In genomic region chr7:143437894-143438581, GRCm38 (mm10) we compare ENCODE assay signal across 8 mouse cellular contexts. TPM values are rescaled to one million over a fixed set of nuclear protein-coding genes. Genes with fewer than 3 reads are reported as not detected.
A peak's percentile ranks its signal among the peaks of the same experiment; 100 is the strongest.
DNase-seq lines count a peak whose midpoint lies in the region; ATAC-seq lines count a peak whose summit lies in the region.

No protein-coding gene starts in this region.

- H3K27me3 ChIP-seq in heart, embryonic 12.5 days (replicated peaks), result peaks cover 18% of the 10 kb centered on the region; the same call in 1 of the 2 replicates
- peaks cover 43% of the 10 kb centered on the region for H3K27me3 ChIP-seq in hindbrain, embryonic 13.5 days
- peaks cover 31% of the 10 kb centered on the region for H3K27me3 ChIP-seq in liver, embryonic 16.5 days (ENCODE audit: control insufficient read depth, insufficient read depth, low read depth, low read length)

- peak overlapping the region; percentile 92 for H3K4me2 ChIP-seq in heart, embryonic 12.5 days
- H3K4me2 ChIP-seq in hindbrain, embryonic 13.5 days, result peak overlapping the region; percentile 80
- peak overlapping the region; percentile 58 for H3K4me2 ChIP-seq in liver, embryonic 16.5 days (ENCODE audit: low read depth, low read length)

- peak; percentile 56 for ATAC-seq in heart, embryonic 12.5 days (ENCODE audit: insufficient number of reproducible peaks, low FRiP score)
- ATAC-seq in hindbrain, embryonic 13.5 days (ENCODE audit: low FRiP score), result peak; percentile 68
- ATAC-seq in liver, embryonic 16.5 days (ENCODE audit: low read depth), result no peak
- no peak for ATAC-seq in inflammation-experienced regulatory T-cells, adult 6 months

- H3K36me3 ChIP-seq in heart, embryonic 12.5 days, result no peaks in the 10 kb centered on the region
- H3K36me3 ChIP-seq in hindbrain, embryonic 13.5 days, result no peaks in the 10 kb centered on the region
- H3K36me3 ChIP-seq in liver, embryonic 16.5 days (ENCODE audit: control insufficient read depth, insufficient read depth), result no peaks in the 10 kb centered on the region

- 3% methylated on average over 60 of the region's 63 CpGs for WGBS in heart, embryonic 12.5 days
- under 1% methylated on average over 47 of the region's 63 CpGs for WGBS in hindbrain, embryonic 13.5 days
- 9% methylated on average over 61 of the region's 63 CpGs for WGBS in liver, embryonic 16.5 days (ENCODE audit: insufficient replicate concordance)

- peaks cover 14% of the 10 kb centered on the region for H3K4me1 ChIP-seq in heart, embryonic 12.5 days (replicated peaks)
- H3K4me1 ChIP-seq in hindbrain, embryonic 13.5 days (replicated peaks), result peaks cover 36% of the 10 kb centered on the region
- H3K4me1 ChIP-seq in liver, embryonic 16.5 days (ENCODE audit: control insufficient read depth, low read depth, low read length), result no peaks in the 10 kb centered on the region

- H3K9ac ChIP-seq in heart, embryonic 12.5 days, result peak overlapping the region; percentile 84
- H3K9ac ChIP-seq in hindbrain, embryonic 13.5 days, result peak overlapping the region; percentile 80
- peak overlapping the region; percentile 10; the same call in 1 of the 2 replicates for H3K9ac ChIP-seq in liver, embryonic 16.5 days (ENCODE audit: low read depth, low read length)

- peak overlapping the region; percentile 63 for H3K4me3 ChIP-seq in heart, embryonic 12.5 days
- H3K4me3 ChIP-seq in hindbrain, embryonic 13.5 days, result peak overlapping the region; percentile 44
- H3K4me3 ChIP-seq in liver, embryonic 16.5 days (ENCODE audit: low read depth, low read length), result peak overlapping the region; percentile 37

- DNase-seq in heart, adult 9 months (ENCODE audit: low spot score in 2 of 2), result no peak
- peak; percentile 82 for DNase-seq in embryo, embryonic 10.5 days (ENCODE audit: low spot score)
- DNase-seq in cerebellum, adult 9-11 months, result no peak
- DNase-seq in urinary bladder, postnatal 14 days (ENCODE audit: low spot score), result no peak

- H3K9me3 ChIP-seq in heart, embryonic 12.5 days (replicated peaks), result no peaks in the 10 kb centered on the region
- H3K9me3 ChIP-seq in hindbrain, embryonic 13.5 days, result no peaks in the 10 kb centered on the region
- H3K9me3 ChIP-seq in liver, embryonic 16.5 days (replicated peaks; ENCODE audit: control insufficient read depth, low read length), result no peaks in the 10 kb centered on the region

- H3K27ac ChIP-seq in heart, embryonic 12.5 days (ENCODE audit: poor library complexity, severe bottlenecking), result no peak overlapping the region
- peak overlapping the region; percentile 67 for H3K27ac ChIP-seq in hindbrain, embryonic 13.5 days
- no peak overlapping the region for H3K27ac ChIP-seq in liver, embryonic 16.5 days (ENCODE audit: low read length)

RNA-seq across cellular contexts. Expression of gene Cdkn1c, which starts 22.8 kb away (rescaled TPM):
- polyA plus RNA-seq in heart, embryonic 12.5 days (2016; fragmentation: Nextera tagmentation; extraction: Ambion mirVana), result 1,218 and 1,354 TPM in 2 replicates
- 359 and 375 TPM in 2 replicates for polyA plus RNA-seq in hindbrain, embryonic 13.5 days (2015; fragmentation: Nextera tagmentation; extraction: Ambion mirVana)
- polyA plus RNA-seq in liver, embryonic 16.5 days (2015; fragmentation: Nextera tagmentation; extraction: Ambion mirVana), result 143 and 173 TPM in 2 replicates
- polyA plus RNA-seq in inflammation-experienced regulatory T-cells, adult 6 months (2017; shearing (Covaris generic)), result under 1 TPM in 2 of 3 experiments, not detected in 1; 0.25 to 0.64 TPM

RNA-seq across cellular contexts. Expression of gene Slc22a18, which starts 35.5 kb away (rescaled TPM):
- polyA plus RNA-seq in heart, embryonic 12.5 days (2016; fragmentation: Nextera tagmentation; extraction: Ambion mirVana), result 0.90 and 0.91 TPM in 2 replicates
- polyA plus RNA-seq in hindbrain, embryonic 13.5 days (2015; fragmentation: Nextera tagmentation; extraction: Ambion mirVana), result 0.60 and 0.78 TPM in 2 replicates
- 13.0 and 14.4 TPM in 2 replicates for polyA plus RNA-seq in liver, embryonic 16.5 days (2015; fragmentation: Nextera tagmentation; extraction: Ambion mirVana)
- under 1 TPM in 1 of 3 experiments, not detected in 2; 0.54 TPM for polyA plus RNA-seq in inflammation-experienced regulatory T-cells, adult 6 months (2017; shearing (Covaris generic))

Comparison
In these comparisons a context has a peak if more than half of its experiments do, and no peak if none do; other contexts are left out.
1. ATAC-seq: peak in heart, embryonic 12.5 days (single experiment) and hindbrain, embryonic 13.5 days (single experiment); none in liver, embryonic 16.5 days (single experiment) and inflammation-experienced regulatory T-cells, adult 6 months (single experiment).
2. H3K9ac ChIP-seq: peak in every context shown above with its lines; median percentile 84 in heart, embryonic 12.5 days; 80 in hindbrain, embryonic 13.5 days; 10 in liver, embryonic 16.5 days.
3. RNA of gene Cdkn1c, which starts 22.8 kb away (polyA plus RNA-seq): 1,218 to 1,354 TPM in heart, embryonic 12.5 days, 359 to 375 TPM in hindbrain, embryonic 13.5 days and 143 to 173 TPM in liver, embryonic 16.5 days; 0.25 to 0.64 TPM in inflammation-experienced regulatory T-cells, adult 6 months; every median in the first group is over 10 times any median in the second.
4. Peak in every context shown above with its lines, with median percentiles within 50 percentile points of each other: H3K4me2 ChIP-seq and H3K4me3 ChIP-seq.